Mouse (Mus musculus) kidney, adult 2 months (tissue): ENCODE measurements around the gene 4933402D24Rik. TPM values are rescaled to one million over a fixed set of nuclear protein-coding genes. Genes with fewer than 3 reads are reported as not detected.

Experiments used
- DNase-seq: peaks from one replicate; pipeline ENCODE4 v3.0.0; 2021
- H3K27ac ChIP-seq: fragments of 200-500 bp; 2 replicates; pipeline ENCODE4 v1.5.1; 2012; ENCODE audit warnings: low read depth, low read length, control low read depth, inconsistent platforms; ENCODE audit not compliant: insufficient read depth
- H3K27me3 ChIP-seq: fragments of 200-500 bp; replicated peaks from 2 replicates; pipeline ENCODE4 v1.6.1; 2012; ENCODE audit warnings: mild to moderate bottlenecking, moderate library complexity, low read length, inconsistent platforms; ENCODE audit not compliant: control insufficient read depth, insufficient read depth
- H3K36me3 ChIP-seq: fragments of 200-500 bp; 2 replicates; pipeline ENCODE4 v1.6.1; 2012; ENCODE audit warnings: mild to moderate bottlenecking, moderate library complexity, low read length, inconsistent platforms; ENCODE audit not compliant: control insufficient read depth, insufficient read depth
- H3K4me1 ChIP-seq: fragments of 200-500 bp; 2 replicates; pipeline ENCODE4 v1.6.1; 2011; ENCODE audit warnings: low read length; ENCODE audit not compliant: control insufficient read depth, insufficient read depth
- H3K4me3 ChIP-seq: fragments of 200-500 bp; 2 replicates; pipeline ENCODE4 v1.5.1; 2011; ENCODE audit warnings: mild to moderate bottlenecking, low read depth, low read length, control low read depth; ENCODE audit not compliant: insufficient read depth
- CTCF ChIP-seq: fragments of 200-500 bp; conservative IDR thresholded peaks from 2 replicates; pipeline ENCODE4 v1.5.1; 2011; ENCODE audit warnings: low read depth, mild to moderate bottlenecking, control low read depth, low read length, moderate library complexity, mixed read lengths; ENCODE audit not compliant: insufficient read depth, insufficient read length
- POLR2A ChIP-seq: fragments of 200-500 bp; IDR thresholded peaks from one replicate; pipeline ENCODE4 v1.6.1; 2011; ENCODE audit warnings: low read depth, low read length, control low read depth
- WGBS: fragments of 180-500 bp; shearing (Covaris S2); methylation state at CpG from one replicate; pipeline ENCODE4 v1.1.7; 2018; 5-methylcytosine and 5-hydroxymethylcytosine counted together
- polyA plus RNA-seq: library from polyadenylated mRNA; depleted of rRNA; stranded (reverse); fragments of >200 nt; gene quantifications from 2 replicates; pipeline ENCODE4 v1.2.3, GENCODE M21; 2012; rRNA removed

Gene 4933402D24Rik
- not detected in 2 replicates for polyA plus RNA-seq

DNA sequence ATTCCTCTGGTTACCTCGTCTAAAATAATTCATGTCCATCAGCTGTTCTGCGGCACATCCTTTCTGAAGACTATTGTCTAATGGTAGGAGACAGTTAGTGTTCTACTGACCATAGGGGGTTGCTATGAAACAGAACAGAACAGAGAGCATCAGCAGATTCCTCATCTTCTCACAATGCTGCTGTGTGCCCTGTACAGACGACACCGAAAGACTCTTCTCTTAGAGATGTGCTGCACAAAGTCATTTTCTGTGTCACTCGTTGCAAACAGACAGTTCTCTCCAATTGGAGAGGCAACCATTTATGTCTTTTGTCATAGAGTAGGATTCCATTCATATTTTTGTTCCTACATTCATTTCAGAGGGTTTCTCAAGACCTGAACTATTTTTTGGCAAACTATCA, at the start of gene 4933402D24Rik:
TSS of gene 4933402D24Rik (minus strand) at position 101 of the 400 bp plus-strand sequence.
- TF ChIP-seq POLR2A: no peak
- no peak for TF ChIP-seq CTCF
- no peak within 1 kb of the TSS for H3K4me3 ChIP-seq
- H3K27me3 ChIP-seq: no peaks in the 10 kb centered on the region
- no peaks in the 10 kb centered on the region for H3K36me3 ChIP-seq
- no peak within 1 kb of the TSS for H3K27ac ChIP-seq
- WGBS: 69% methylated on average over 5 of the region's 5 CpGs
- H3K4me1 ChIP-seq: no peaks in the 10 kb centered on the region
- no peak for DNase-seq

GRCm38 (mm10) chr1:63808584-63808983, 39.5 kb upstream of the 4933402D24Rik start:
- TF ChIP-seq POLR2A (no peak), CTCF (no peak)
- Histone ChIP-seq H3K27ac (no peak overlapping the region), H3K36me3 (no peaks in the 10 kb centered on the region), H3K4me3 (no peak overlapping the region), H3K27me3 (no peaks in the 10 kb centered on the region), H3K4me1 (no peaks in the 10 kb centered on the region)
- 28% methylated on average over 3 of the region's 3 CpGs for WGBS
- no peak for DNase-seq

DNA sequence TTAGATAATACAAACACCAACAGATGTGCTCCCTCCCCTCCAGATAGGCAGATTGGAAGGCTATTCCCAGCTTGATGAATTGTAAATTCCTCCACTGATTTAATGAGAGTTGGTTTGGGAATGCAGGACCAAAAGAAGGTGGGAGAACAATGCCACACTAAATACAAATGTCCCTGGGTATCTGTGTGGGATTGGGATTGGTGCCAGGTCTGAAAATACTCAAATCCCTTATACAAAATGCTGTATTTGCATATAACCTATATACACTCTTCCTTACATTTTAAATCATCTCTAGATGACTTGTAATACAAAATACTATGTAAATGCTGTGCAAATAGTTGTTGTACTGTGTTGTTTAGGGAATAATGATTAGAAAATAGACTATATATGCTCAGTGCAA, 36.0 kb upstream of the 4933402D24Rik start:
- Histone ChIP-seq H3K4me1 (no peaks in the 10 kb centered on the region), H3K27me3 (no peaks in the 10 kb centered on the region), H3K4me3 (no peak overlapping the region), H3K36me3 (no peaks in the 10 kb centered on the region), H3K27ac (no peak overlapping the region)
- TF ChIP-seq CTCF (no peak), POLR2A (no peak)
- no peak for DNase-seq

- no peak overlapping the region for H3K27ac ChIP-seq
These were observed 25.3 kb upstream of the 4933402D24Rik start for GRCm38 (mm10) chr1:63794326-63794725.

GRCm38 (mm10) chr1:63776902-63777630, 8.0 kb upstream of the 4933402D24Rik start:
- no peaks in the 10 kb centered on the region for H3K36me3 ChIP-seq
- H3K4me3 ChIP-seq: no peak overlapping the region
- no peaks in the 10 kb centered on the region; the same call in 1 of the 2 replicates for H3K27me3 ChIP-seq
- no peaks in the 10 kb centered on the region for H3K4me1 ChIP-seq
- no peak for DNase-seq
- no peak overlapping the region for H3K27ac ChIP-seq
- 34% methylated on average over 4 of the region's 4 CpGs for WGBS
- no peak for TF ChIP-seq POLR2A
- no peak for TF ChIP-seq CTCF

More at GRCm38 (mm10) chr1:63794326-63794725, 25.3 kb upstream of the 4933402D24Rik start:
- Histone ChIP-seq H3K4me3 (no peak overlapping the region), H3K27me3 (no peaks in the 10 kb centered on the region), H3K36me3 (no peaks in the 10 kb centered on the region), H3K4me1 (no peaks in the 10 kb centered on the region)
- no peak for DNase-seq
- TF ChIP-seq POLR2A: no peak
- TF ChIP-seq CTCF: no peak

DNA sequence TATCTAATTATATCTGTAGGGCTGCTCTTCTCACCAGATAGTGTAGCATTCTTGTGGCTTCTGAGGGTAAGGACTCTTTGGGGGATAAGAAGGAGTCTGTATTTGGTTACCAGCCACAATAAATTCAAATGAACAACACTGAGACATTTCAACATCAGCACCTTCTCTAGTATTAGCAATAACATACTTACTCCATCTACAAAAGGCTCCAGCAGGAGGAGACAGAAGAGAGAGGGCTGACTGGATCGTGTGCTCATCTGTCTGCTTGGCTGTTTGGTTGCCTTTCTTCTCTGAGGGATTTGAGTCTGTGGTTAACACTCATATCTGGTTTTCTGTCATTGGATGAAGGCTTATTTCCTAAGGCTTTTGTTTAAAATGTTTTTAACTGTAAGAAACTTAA, 7.3 kb upstream of the 4933402D24Rik start:
- 35% methylated on average over 1 of the region's 1 CpGs for WGBS
- TF ChIP-seq CTCF (no peak), POLR2A (no peak)
- Histone ChIP-seq H3K4me1 (no peaks in the 10 kb centered on the region), H3K4me3 (no peak overlapping the region), H3K27me3 (no peaks in the 10 kb centered on the region; the same call in 1 of the 2 replicates), H3K36me3 (no peaks in the 10 kb centered on the region), H3K27ac (no peak overlapping the region)
- DNase-seq: no peak

- no peak for DNase-seq
- no peaks in the 10 kb centered on the region for H3K27me3 ChIP-seq
- WGBS: 75% methylated on average over 7 of the region's 7 CpGs
- H3K4me1 ChIP-seq: no peaks in the 10 kb centered on the region
- TF ChIP-seq POLR2A: no peak
- TF ChIP-seq CTCF: no peak
- H3K36me3 ChIP-seq: no peaks in the 10 kb centered on the region
- H3K27ac ChIP-seq: no peak overlapping the region
- no peak overlapping the region for H3K4me3 ChIP-seq
These were observed 1.2 kb upstream of the 4933402D24Rik start for GRCm38 (mm10) chr1:63770309-63770708.
